Mouse (Mus musculus) leukemia stem cell, adult 10-12 weeks (primary cell): ENCODE measurements around the gene Stam2. TPM values are rescaled to one million over a fixed set of nuclear protein-coding genes. Genes with fewer than 3 reads are reported as not detected.

Experiments
- polyA plus RNA-seq: library from polyadenylated mRNA; stranded (reverse); fragments of >175 nt; gene quantifications from 2 replicates; pipeline ENCODE4 v1.2.3, GENCODE M21; 2012; ENCODE audit warnings: low replicate concordance

Gene Stam2
- polyA plus RNA-seq, result 2.0 and 2.9 TPM in 2 replicates

DNA sequence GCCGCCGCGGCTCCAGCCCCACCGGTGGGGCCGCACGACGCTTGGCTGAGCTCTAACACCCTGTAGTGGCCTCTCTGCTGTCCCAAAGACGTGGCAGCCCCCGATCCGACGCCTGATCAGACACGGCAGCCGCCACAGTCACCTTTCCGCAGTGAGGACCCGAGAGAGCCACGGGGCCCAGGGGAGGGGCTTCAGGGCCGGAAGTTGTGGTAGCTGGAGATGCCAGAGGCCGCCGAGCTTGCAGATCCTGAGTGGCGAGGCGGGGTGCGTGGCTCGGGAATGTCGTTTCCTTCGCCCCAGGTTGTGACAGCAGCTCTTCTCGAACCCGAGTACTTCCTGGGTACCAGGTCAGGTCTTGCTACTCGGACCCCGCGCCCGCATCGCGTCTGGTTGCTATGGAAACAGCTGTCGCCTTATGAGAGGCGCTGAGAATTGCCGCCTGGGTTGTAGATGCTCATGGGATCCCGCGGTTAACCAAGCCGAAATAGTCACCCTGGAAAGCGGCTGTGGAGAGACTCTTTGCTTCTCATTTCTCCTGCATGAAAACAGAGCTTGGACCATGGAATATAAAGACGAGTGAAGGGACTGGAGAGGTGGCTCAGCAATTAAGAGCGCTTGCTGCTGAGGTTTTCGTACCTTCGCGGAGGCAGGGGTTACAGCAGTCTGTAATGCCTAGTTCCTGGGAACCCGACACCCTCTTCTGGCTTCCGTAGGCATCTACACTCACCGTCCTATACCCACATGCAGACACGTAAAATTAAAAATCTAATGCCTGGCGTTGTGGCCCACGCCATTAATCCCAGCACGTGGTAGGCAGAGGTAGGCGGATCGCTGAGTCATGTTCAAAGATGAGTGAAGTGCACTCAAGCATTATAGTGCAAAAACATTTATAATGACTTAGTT, at the start of gene Stam2:
Gene Stam2 (minus strand): TSS at position 26 of the 903 bp plus-strand sequence.

DNA sequence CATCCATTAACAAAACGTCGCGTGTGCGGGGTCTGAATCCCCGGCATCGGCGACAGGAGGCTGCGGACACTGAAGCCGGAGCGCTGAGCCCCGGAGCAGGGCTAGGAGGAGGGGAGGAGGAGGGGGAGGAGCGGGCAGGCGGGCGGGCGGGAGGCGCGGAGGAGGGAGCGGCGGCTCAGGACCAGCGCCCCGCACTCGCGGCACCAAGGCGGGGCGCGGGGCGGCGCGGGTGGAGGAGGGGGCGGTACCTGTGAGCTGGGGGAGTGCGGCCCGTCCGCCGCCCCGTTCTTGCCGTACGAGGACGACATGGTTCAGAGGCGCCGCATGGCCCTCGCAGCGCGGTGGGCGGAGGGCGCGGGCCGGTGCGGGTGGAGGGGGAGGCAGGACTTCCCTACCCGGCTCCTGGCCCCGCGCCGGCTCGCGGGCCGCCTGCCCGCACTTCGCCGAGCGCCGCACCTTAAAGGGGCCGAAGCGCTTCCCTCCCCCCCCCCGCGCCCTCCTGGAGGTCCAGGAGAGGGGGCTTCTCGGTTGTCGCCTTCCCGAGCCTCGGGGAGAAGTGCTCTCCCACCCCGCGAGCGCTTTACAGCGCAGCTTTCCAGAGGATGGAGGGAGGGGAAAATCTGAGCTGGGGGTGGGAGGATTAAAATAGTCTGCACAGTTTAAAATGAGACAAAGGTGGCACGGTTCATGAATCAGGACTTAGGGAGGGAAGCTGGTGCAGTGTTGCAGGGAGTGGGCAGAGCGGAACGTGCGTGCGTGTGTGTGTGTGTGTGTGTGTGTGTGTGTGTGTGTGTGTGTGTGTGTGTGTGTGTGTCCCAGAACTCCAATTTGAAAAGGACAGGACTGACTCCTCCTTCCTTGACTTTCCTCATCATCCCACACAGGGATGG, 65.8 kb downstream of the Stam2 start, which contains the start of gene Cacnb4:
Gene Cacnb4 (minus strand): TSS at position 809 of the 890 bp plus-strand sequence.

Other genes starting within 250 kb of the Stam2 start
- not detected in 2 replicates for gene Cacnb4, start 65.5 kb downstream of the Stam2 start, polyA plus RNA-seq
- gene Fmnl2, start 115.6 kb upstream of the Stam2 start, polyA plus RNA-seq, result 1.6 and 2.1 TPM in 2 replicates